Mouse (Mus musculus): ENCODE results near the gene A530032D15Rik.
"Not testable (repeated sequence)": the region's sequence is repeated elsewhere in the genome, so short reads cannot be mapped to it uniquely, and the experiment has no call there.

The A530032D15Rik gene

GRCm38 (mm10) chr1:85109753-85110152, at the start of gene A530032D15Rik:
Gene A530032D15Rik (minus strand): TSS chr1:85109853.
- DNase-seq (ENCODE audit: low read depth, low spot score) = not testable (repeated sequence)

- not testable (repeated sequence) for DNase-seq (ENCODE audit: low read depth, low spot score)
Observed at GRCm38 (mm10) chr1:85155151-85155550, 45.5 kb upstream of the A530032D15Rik start.

GRCm38 (mm10) chr1:85133671-85134070, 24.0 kb upstream of the A530032D15Rik start:
- DNase-seq (ENCODE audit: low read depth, low spot score) = not testable (repeated sequence)

GRCm38 (mm10) chr1:85121841-85122240, 12.2 kb upstream of the A530032D15Rik start:
- not testable (repeated sequence) for DNase-seq (ENCODE audit: low read depth, low spot score)

GRCm38 (mm10) chr1:85118341-85118740, 8.7 kb upstream of the A530032D15Rik start:
- not testable (repeated sequence) for DNase-seq (ENCODE audit: low read depth, low spot score)

GRCm38 (mm10) chr1:85117537-85117936, 7.9 kb upstream of the A530032D15Rik start:
- not testable (repeated sequence) for DNase-seq (ENCODE audit: low read depth, low spot score)

GRCm38 (mm10) chr1:85114666-85115402, 5.2 kb upstream of the A530032D15Rik start:
- peak; percentile 8 for DNase-seq (ENCODE audit: low read depth, low spot score)

GRCm38 (mm10) chr1:85114078-85114477, 4.4 kb upstream of the A530032D15Rik start:
- DNase-seq (ENCODE audit: low read depth, low spot score) = peak; percentile 25

- DNase-seq (ENCODE audit: low read depth, low spot score) = not testable (repeated sequence)
Observed at GRCm38 (mm10) chr1:85112889-85113288, 3.2 kb upstream of the A530032D15Rik start.

- DNase-seq (ENCODE audit: low read depth, low spot score) = peak; percentile 58
Observed at GRCm38 (mm10) chr1:85112266-85112665, 2.6 kb upstream of the A530032D15Rik start.

- peak; percentile 87 for DNase-seq (ENCODE audit: low read depth, low spot score)
Observed at GRCm38 (mm10) chr1:85111572-85111971, 1.9 kb upstream of the A530032D15Rik start.

- DNase-seq (ENCODE audit: low read depth, low spot score) = not testable (repeated sequence)
Observed at GRCm38 (mm10) chr1:85110876-85111275, 1.2 kb upstream of the A530032D15Rik start.

GRCm38 (mm10) chr1:85106013-85106412, 3.6 kb downstream of the A530032D15Rik start:
- peak; percentile 64 for DNase-seq (ENCODE audit: low read depth, low spot score)

- DNase-seq (ENCODE audit: low read depth, low spot score) = not testable (repeated sequence)
Observed at GRCm38 (mm10) chr1:85105336-85105735, 4.3 kb downstream of the A530032D15Rik start.

- not testable (repeated sequence) for DNase-seq (ENCODE audit: low read depth, low spot score)
Observed at GRCm38 (mm10) chr1:85101754-85102153, 7.9 kb downstream of the A530032D15Rik start.

- DNase-seq (ENCODE audit: low read depth, low spot score) = not testable (repeated sequence)
Observed at GRCm38 (mm10) chr1:85099864-85100263, 9.8 kb downstream of the A530032D15Rik start, which contains the start of gene Gm10553. Gene Gm10553 (plus strand): TSS chr1:85100164.

- DNase-seq (ENCODE audit: low read depth, low spot score) = not testable (repeated sequence)
Observed at GRCm38 (mm10) chr1:85099081-85099480, 10.6 kb downstream of the A530032D15Rik start.

GRCm38 (mm10) chr1:85093011-85093572, 16.6 kb downstream of the A530032D15Rik start:
- not testable (repeated sequence) for DNase-seq (ENCODE audit: low read depth, low spot score)

- DNase-seq (ENCODE audit: low read depth, low spot score) = not testable (repeated sequence)
Observed at GRCm38 (mm10) chr1:85092169-85092568, 17.5 kb downstream of the A530032D15Rik start.

- not testable (repeated sequence) for DNase-seq (ENCODE audit: low read depth, low spot score)
Observed at GRCm38 (mm10) chr1:85086211-85086610, 23.4 kb downstream of the A530032D15Rik start.

GRCm38 (mm10) chr1:85084803-85085202, 24.9 kb downstream of the A530032D15Rik start:
- DNase-seq (ENCODE audit: low read depth, low spot score) = not testable (repeated sequence)

GRCm38 (mm10) chr1:85073099-85073498, 36.6 kb downstream of the A530032D15Rik start:
- DNase-seq (ENCODE audit: low read depth, low spot score) = not testable (repeated sequence)

GRCm38 (mm10) chr1:85071690-85072089, 38.0 kb downstream of the A530032D15Rik start:
- DNase-seq (ENCODE audit: low read depth, low spot score) = not testable (repeated sequence)

Measured in A20 (cell line).